Mouse (Mus musculus) left cerebral cortex, postnatal 36 days (tissue): ENCODE data around the gene Nusap1. TPM values are rescaled to one million over a fixed set of nuclear protein-coding genes. Genes with fewer than 3 reads are reported as not detected.
"Not testable (repeated sequence)": the region's sequence is repeated elsewhere in the genome, so short reads cannot be mapped to it uniquely, and the experiment has no call there.

Source experiments
- DNase-seq, 2 experiments: peaks; one replicate each; pipeline ENCODE4 v3.0.0; 2021 to 2022; ENCODE audit warnings: low spot score in 2 of 2, mixed read lengths in 1 of 2
- intact Hi-C: fragments of 180-260 bp; cut with DNase I; formaldehyde crosslinking; loops from one replicate; pipeline ENCODE4 v1.15.1; 2025
- total RNA-seq, 2 experiments: library from RNA; stranded (reverse); gene quantifications; 2 replicates each; pipeline ENCODE4 v1.2.3; 2021

The Nusap1 gene
- under 1 TPM; 0.39 to 0.62 TPM for total RNA-seq

GRCm38 (mm10) chr2:119618199-119618982 is at the start of gene Nusap1, which contains the start of gene Oip5:
Gene Nusap1 (plus strand): TSS chr2:119618298.
Gene Oip5 (minus strand): TSS chr2:119618469.
- peak; percentile 89 to 91 for DNase-seq
- intact Hi-C loops: no loop called here

GRCm38 (mm10) chr2:119572471-119572870 is 45.6 kb upstream of the Nusap1 start:
- intact Hi-C loops: no loop called here
- DNase-seq: no peak

GRCm38 (mm10) chr2:119581571-119581970 is 36.5 kb upstream of the Nusap1 start:
- intact Hi-C loops: no loop called here
- DNase-seq: no peak

GRCm38 (mm10) chr2:119583439-119583838 is 34.7 kb upstream of the Nusap1 start:
- intact Hi-C loops: no loop called here
- no peak for DNase-seq

- intact Hi-C loops: no loop called here
- DNase-seq: no peak
Measured at GRCm38 (mm10) chr2:119584282-119584681, 33.8 kb upstream of the Nusap1 start.

DNA sequence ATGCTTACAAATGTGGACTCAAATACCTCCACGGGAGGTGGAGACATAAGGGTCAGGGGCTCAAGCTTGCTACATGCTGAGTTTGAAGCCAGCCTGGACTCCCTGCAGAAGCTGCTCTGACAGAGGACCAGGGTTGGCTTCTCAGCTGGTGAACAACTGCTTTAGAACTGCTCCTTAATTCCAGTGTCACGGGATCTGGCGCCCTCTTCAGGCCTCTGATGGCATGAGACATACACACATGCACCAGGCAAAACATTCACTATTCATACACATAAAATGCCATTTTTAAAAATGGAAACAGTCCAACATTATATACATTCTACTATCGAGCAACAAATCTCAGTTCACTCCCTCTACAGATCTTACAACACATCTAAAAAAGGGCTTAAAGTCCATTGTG is 30.7 kb upstream of the Nusap1 start:
- peak in 1 of 2 experiments; percentile 16 for DNase-seq
- intact Hi-C loops: no loop called here

- intact Hi-C loops: no loop called here
- DNase-seq: no peak
Measured at GRCm38 (mm10) chr2:119591247-119591646, 26.9 kb upstream of the Nusap1 start.

DNA sequence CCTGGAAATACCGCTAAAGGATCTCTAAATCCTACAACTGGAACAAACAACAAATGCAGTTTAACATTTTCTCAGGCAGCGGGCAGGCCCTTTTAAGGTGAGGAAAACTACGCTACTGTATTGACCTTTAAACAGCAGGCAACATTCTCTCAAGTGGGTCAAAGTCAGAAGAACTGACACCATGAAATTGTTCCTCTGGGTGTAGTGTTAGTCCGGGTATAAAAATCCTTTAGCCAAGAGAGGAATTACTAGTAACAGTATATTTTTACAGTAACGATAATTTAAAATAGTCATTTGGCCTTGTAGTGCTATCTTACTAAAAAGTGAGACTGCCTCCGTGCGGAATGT is 24.4 kb upstream of the Nusap1 start:
- DNase-seq: no peak
- intact Hi-C loops: loop anchor here (2.0 kb wide), 1 partner anchor 45 kb away; no protein-coding TSS in a partner anchor

- DNase-seq: peak; percentile 95 to 97
- intact Hi-C loops: loop anchor here (2.0 kb wide), 1 partner anchor 46 kb away; no protein-coding TSS in a partner anchor
Measured at GRCm38 (mm10) chr2:119594113-119594981, 23.8 kb upstream of the Nusap1 start.

DNA sequence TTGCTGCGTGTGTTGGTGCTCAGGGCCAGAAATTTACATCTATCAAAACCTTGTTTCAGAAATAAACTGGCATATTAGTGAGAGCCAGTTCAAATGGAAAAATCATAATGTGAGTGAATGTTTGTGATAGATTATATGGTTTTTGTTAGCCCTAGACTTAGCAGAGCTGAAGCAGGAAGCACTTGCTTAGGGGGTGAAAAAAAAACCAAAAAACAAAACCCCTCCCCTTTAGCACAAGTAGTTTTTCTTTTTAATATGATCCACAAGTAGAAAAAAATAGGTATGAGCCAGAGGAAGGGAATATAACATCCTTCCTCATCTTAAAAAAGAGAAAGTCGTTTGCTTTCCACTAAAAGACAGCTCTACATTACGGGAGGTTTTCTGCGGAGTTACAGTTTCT is 22.8 kb upstream of the Nusap1 start:
- intact Hi-C loops: loop anchor here (2.0 to 5.0 kb wide), 2 partner anchors 47 to 118 kb away; partner anchors contain the start of gene Ino80

DNA sequence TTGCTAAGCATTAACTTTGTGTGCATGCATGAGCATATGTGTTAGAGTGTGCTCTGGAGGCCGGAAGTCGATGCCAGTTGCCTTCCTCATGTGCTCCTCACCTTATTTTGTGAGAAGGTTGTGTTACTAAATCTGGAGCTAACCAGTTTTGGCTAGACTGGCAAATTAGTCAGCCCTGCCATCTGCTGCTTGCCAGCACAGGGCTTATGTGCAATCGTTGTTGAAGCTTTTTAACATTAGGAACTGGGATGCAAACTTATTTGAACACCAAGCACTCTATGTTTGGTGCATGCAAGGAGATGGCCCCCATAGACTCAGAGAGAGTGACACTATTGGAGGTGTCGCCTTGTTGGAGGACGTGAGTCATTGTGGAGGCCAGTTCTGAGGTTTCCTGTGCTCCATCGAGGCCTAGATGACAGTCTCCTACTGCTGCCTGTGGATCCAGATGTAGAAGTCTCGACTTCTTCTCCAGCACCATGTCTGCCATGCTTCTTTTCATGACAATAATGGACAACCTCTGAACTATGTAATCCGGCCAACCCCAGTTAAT is 21.2 kb upstream of the Nusap1 start:
- intact Hi-C loops: loop anchor here (5.0 kb wide), 1 partner anchor 120 kb away; the partner anchor contains the start of gene Ino80
- peak; percentile 28 to 40 for DNase-seq

More for the DNA sequence above, 22.8 kb upstream of the Nusap1 start:
- DNase-seq: no peak

- intact Hi-C loops: no loop called here
- DNase-seq: no peak
Measured at GRCm38 (mm10) chr2:119601027-119601426, 17.1 kb upstream of the Nusap1 start.

- intact Hi-C loops: not testable (repeated sequence)
- DNase-seq: peak in 1 of 2 experiments; percentile 16
Measured at GRCm38 (mm10) chr2:119601575-119601974, 16.5 kb upstream of the Nusap1 start.

DNA sequence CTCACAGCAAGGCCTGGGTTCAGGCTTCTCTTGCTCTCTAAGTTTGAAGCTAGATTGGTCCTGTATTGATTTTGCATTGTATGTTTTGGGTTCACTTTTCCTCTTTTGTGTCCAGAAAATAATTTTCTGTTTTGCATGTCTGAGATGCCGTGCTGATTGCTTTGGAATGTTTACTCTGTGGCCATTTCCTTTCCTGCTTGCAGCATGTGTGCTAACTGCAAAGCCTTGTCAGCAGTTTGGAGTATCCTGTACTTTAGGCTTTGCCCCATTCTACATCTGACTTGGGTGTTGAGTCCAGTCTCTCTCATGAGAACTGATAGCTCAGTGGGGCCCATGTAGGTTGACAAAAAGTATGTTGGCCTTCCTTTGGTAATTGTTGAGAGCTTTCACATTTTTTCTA is 15.6 kb upstream of the Nusap1 start:
- intact Hi-C loops: no loop called here
- no peak for DNase-seq

DNA sequence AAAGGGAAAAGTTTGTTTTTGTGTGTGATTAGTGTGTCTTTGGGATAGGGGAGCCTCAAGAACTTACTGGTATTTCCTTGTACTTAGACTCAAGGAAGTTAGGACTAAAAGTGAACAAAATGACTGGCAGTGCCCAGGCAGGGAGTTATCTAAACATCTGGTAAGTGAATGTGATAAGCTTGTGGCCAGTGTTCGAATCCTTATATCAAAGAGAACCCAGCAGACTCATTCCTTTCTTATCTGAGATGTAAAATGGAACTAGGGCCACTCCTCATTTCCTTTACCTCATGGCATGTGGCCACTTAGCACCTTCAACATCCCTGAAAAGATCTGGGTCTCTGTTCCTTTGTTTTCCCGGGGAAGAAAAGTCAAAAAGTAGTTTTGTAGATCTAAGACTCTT is 14.2 kb upstream of the Nusap1 start:
- DNase-seq: no peak
- intact Hi-C loops: no loop called here

DNA sequence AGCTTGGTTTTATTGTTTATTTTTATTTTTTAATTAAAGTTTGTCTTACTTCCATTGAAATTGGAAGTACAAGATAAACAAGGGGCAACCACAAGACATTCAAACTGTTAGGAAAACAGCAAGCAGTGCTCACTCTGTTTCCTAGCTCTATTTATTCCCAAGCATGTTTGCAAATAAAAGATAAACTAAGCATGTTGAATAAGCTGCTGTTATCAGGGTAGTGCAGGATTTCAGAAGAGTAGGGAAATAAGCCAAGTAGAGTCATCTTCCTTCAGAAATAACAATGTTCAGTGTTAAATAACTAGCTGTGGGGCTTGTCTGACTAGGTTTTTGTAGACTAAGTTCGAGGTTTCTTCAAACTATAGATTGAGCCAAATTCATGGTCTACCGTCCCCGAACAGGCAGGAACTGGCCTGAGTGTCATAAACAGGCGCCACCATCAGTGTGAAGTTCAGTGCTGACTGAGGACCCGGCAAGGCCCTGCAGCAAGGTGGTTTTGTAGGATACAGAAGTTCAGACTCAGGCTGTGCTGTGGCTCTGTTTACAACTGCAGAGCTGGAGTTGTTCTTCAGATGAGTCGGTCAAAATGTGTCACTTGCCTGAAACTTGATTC is 12.6 kb upstream of the Nusap1 start:
- DNase-seq: no peak
- intact Hi-C loops: no loop called here

DNA sequence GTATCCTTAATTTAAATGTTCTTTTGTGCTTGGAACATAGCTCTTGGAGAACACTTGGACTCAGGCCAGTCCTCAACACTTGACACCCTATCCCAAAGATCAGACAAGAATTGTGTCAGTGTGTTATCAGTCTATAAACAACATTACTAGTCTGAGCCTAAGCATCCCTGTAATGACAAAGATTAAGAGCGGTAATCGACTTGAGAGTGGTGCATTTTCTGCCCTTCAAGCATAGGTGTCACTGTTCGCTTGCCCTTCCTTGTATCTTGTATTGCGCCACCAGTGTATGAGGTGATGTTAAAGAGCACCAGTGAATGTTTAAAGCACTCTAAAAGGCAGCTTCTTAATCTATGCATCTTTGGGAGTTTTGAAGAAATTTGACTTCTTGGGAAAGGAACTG is 11.1 kb upstream of the Nusap1 start:
- intact Hi-C loops: no loop called here

DNA sequence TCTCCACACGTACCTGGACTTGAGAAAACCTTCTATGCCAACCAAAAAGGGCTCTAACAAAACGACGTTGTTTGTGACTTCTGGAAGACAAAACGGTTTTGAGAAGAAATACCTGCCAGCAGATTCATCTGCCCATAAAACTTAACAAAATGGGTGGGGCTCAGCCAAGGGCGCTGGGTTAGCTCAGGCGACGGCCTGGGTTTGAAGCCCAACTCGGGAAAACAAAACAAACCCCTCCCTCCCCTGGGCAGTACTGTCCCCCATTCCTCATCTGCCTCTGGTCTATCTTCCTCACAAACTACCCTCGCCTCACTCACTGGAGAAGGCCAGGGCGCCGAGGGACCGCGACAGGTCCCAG is 278 bp upstream of the Nusap1 start:
- no peak for DNase-seq
- intact Hi-C loops: no loop called here

More for the DNA sequence above, 11.1 kb upstream of the Nusap1 start:
- no peak for DNase-seq

GRCm38 (mm10) chr2:119619002-119619401 is 904 bp downstream of the Nusap1 start:
- DNase-seq, intact Hi-C loops: not testable (repeated sequence)

DNA sequence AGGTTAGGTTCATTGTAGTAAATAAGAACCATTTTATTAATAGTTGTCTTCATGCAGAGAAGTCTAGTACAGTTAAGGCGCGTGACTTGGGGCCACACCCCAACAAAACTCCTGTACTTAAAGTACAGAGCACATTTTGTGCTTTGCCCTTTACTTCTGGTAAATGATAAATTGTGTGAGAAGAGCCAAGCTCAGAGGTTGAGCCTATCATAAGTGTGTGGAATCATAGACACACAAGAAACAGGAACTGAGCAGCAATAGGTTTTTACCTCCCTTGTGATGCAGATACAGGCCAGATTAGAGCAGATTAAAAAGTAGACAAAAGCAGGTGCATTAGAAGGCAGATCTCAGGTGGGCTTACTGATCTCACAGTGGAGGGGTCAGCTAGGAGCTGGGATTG is 3.2 kb downstream of the Nusap1 start:
- intact Hi-C loops: no loop called here
- no peak for DNase-seq
